Mouse (Mus musculus): ENCODE results near the gene Ikbip. TPM values are rescaled to one million over a fixed set of nuclear protein-coding genes. Genes with fewer than 3 reads are reported as not detected.

Ikbip gene
- total RNA-seq (2012; rRNA removed) (11.0 and 12.3 TPM in 2 replicates), polyA plus RNA-seq (2012; ENCODE audit: insufficient read depth in 1 of 2, insufficient read length in 2 of 2, low read depth in 1 of 2, low replicate concordance in 2 of 2, missing spikeins in 1 of 2) (1 to 10 TPM in 1 of 2 experiments, not detected in 1; 9.9 TPM)

DNA sequence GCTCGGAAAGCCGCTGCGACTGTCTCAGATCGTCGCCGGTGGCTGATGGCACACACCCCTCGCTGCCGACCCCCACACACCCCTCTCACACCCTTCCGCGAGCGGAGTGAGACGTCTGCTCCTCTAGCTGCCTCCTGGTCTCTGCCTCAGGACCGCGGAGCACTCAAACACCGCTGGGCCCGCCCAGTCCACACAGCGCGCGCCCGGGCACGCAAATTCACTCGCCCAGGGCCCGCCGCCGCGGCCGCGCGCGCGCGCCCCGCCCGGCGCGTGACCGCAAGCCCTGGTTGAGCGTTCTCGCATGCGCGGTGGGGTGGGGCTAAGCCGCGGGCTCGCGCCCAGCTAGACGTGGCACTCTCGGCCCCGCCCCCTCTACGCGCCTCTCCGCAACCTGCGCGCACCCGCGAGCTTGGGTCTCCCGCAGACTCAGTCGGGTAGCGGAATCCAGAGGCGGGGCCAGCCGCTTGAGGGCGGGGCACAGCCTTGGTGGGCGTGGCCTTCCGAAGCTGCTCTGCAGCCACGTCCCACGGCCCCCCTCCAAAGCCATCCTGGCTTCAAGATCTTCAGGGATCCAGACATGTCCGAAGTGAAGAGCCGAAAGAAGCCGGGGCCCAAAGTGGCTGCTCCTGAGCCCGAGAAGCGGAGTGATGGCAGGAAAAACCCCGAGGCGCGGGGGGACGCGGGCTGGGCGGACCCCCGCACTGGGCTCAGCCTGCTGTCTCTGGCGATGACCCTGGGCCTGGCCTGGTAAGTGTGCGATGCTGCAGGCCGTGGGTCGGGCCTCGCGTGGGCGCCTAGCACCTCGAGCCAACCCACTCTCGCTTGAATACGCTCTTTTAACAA is at the start of gene Ikbip, which contains the start of gene Apaf1:
Ikbip (plus strand) TSS at position 391 of the 843 bp plus-strand sequence.
Apaf1 (minus strand) TSS at position 221 of the 843 bp plus-strand sequence.
- peak within 1 kb of the TSS; percentile 74 for H3K27ac ChIP-seq (ENCODE audit: control insufficient read depth, low read depth, low read length)
- peak; percentile 73 for TF ChIP-seq NELFE (IDR thresholded peaks at IDR 0.05; ENCODE audit: low read depth, low read length)
- no peak for TF ChIP-seq MAZ (IDR thresholded peaks at IDR 0.05; ENCODE audit: low read depth, low read length)
- no peak for TF ChIP-seq ELF1 (IDR thresholded peaks at IDR 0.05; ENCODE audit: low read depth, low read length)
- no peak for TF ChIP-seq ZKSCAN1 (IDR thresholded peaks at IDR 0.05; ENCODE audit: low read depth, low read length)
- no peak; the same call in 1 of the 2 replicates for TF ChIP-seq TCF12 (IDR thresholded peaks at IDR 0.05; ENCODE audit: low read depth, low read length)
- no peak for TF ChIP-seq RAD21 (IDR thresholded peaks at IDR 0.05; ENCODE audit: low read depth, low read length)
- TF ChIP-seq CHD2 (IDR thresholded peaks at IDR 0.05; ENCODE audit: low read length): no peak
- TF ChIP-seq MEF2A (IDR thresholded peaks at IDR 0.05; ENCODE audit: extremely low read depth, insufficient replicate concordance, low read depth, low read length, poor library complexity, severe bottlenecking): no peak
- TF ChIP-seq GABPA (IDR thresholded peaks at IDR 0.05; ENCODE audit: low read depth, low read length): no peak
- TF ChIP-seq TBP (IDR thresholded peaks at IDR 0.05; ENCODE audit: low read depth, low read length): no peak; the same call in 1 of the 2 replicates
- TF ChIP-seq UBTF (IDR thresholded peaks at IDR 0.05; ENCODE audit: borderline replicate concordance, insufficient read depth, low read depth, low read length): no peak
- TF ChIP-seq CHD1 (IDR thresholded peaks at IDR 0.05; ENCODE audit: low read depth, low read length): no peak
- no peak for TF ChIP-seq ZNF384 (IDR thresholded peaks at IDR 0.05; ENCODE audit: low read depth, low read length)
- TF ChIP-seq RCOR1 (IDR thresholded peaks at IDR 0.05; ENCODE audit: low read depth, low read length): no peak
- TF ChIP-seq CTCF (IDR thresholded peaks at IDR 0.05 in 2 of 3, conservative IDR thresholded peaks at IDR 0.05 in 1 of 3; ENCODE audit: control insufficient read depth in 1 of 3, insufficient read depth in 1 of 3, low read depth in 2 of 3, low read length in 3 of 3, poor library complexity in 1 of 3, severe bottlenecking in 1 of 3): no peak
- no peak for TF ChIP-seq SIN3A (IDR thresholded peaks at IDR 0.05; ENCODE audit: low read length)
- no peak for TF ChIP-seq MYC (IDR thresholded peaks at IDR 0.05; ENCODE audit: low read depth, low read length)
- TF ChIP-seq POLR2AphosphoS2 (IDR thresholded peaks at IDR 0.05; ENCODE audit: low read length): peak; percentile 52; the same call in 1 of the 2 replicates
- TF ChIP-seq TAL1 (IDR thresholded peaks at IDR 0.05; ENCODE audit: low read length): no peak
- no peak for TF ChIP-seq HCFC1 (IDR thresholded peaks at IDR 0.05; ENCODE audit: low read depth, low read length)
- TF ChIP-seq ZMIZ1 (IDR thresholded peaks at IDR 0.05; ENCODE audit: low read depth, low read length): no peak; the same call in 1 of the 2 replicates
- no peak for TF ChIP-seq KAT2A (conservative IDR thresholded peaks at IDR 0.05; ENCODE audit: low read depth, low read length)
- TF ChIP-seq ZC3H11A (IDR thresholded peaks at IDR 0.05; ENCODE audit: low read depth, low read length): no peak
- no peak for TF ChIP-seq ETS1 (IDR thresholded peaks at IDR 0.05; ENCODE audit: low read depth, low read length)
- no peak for TF ChIP-seq BHLHE40 (IDR thresholded peaks at IDR 0.05; ENCODE audit: borderline replicate concordance, low read depth, low read length)
- no peak for TF ChIP-seq MAFK (IDR thresholded peaks at IDR 0.05; ENCODE audit: borderline replicate concordance, low read depth, low read length)
- no peak for TF ChIP-seq EP300 (IDR thresholded peaks at IDR 0.05; ENCODE audit: low read depth in 1 of 2, low read length in 2 of 2)
- no peak for TF ChIP-seq MAX (IDR thresholded peaks at IDR 0.05; ENCODE audit: low read length)
- no peak for TF ChIP-seq MYB (IDR thresholded peaks at IDR 0.05; ENCODE audit: low read depth, low read length)
- TF ChIP-seq MXI1 (IDR thresholded peaks at IDR 0.05; ENCODE audit: low read depth, low read length): no peak
- TF ChIP-seq USF2 (IDR thresholded peaks at IDR 0.05; ENCODE audit: borderline replicate concordance in 1 of 2, insufficient read depth in 1 of 2, low read depth in 1 of 2, low read length in 2 of 2): no peak
- TF ChIP-seq USF1 (IDR thresholded peaks at IDR 0.05; ENCODE audit: low read depth, low read length): peak; percentile 53
- TF ChIP-seq POLR2A (IDR thresholded peaks at IDR 0.05; ENCODE audit: control insufficient read depth in 1 of 2, insufficient read depth in 1 of 2, low read depth in 1 of 2, low read length in 2 of 2, poor library complexity in 1 of 2): peak; percentile 64 to 79; a peak in 3 of 4 replicates
- no peak for TF ChIP-seq E2F4 (IDR thresholded peaks at IDR 0.05; ENCODE audit: borderline replicate concordance, low read depth, low read length)
- TF ChIP-seq NRF1 (IDR thresholded peaks at IDR 0.05; ENCODE audit: insufficient read depth, low read depth, low read length, poor library complexity, severe bottlenecking): peak; percentile 78
- peaks cover 1 to 3% of the 10 kb centered on the region in 2 experiments; a peak in 2 of 4 replicates for H3K36me3 ChIP-seq (ENCODE audit: control insufficient read depth in 1 of 2, insufficient read depth in 2 of 2, low read length in 2 of 2)
- H3K9me3 ChIP-seq (replicated peaks; ENCODE audit: insufficient read depth, low read length): no peaks in the 10 kb centered on the region
- H3K4me3 ChIP-seq (ENCODE audit: control insufficient read depth in 1 of 2, insufficient read depth in 1 of 2, low read depth in 2 of 2, low read length in 2 of 2): peak within 1 kb of the TSS; percentile 77 to 99
- H3K9ac ChIP-seq (ENCODE audit: control insufficient read depth, low read depth, low read length, poor library complexity, severe bottlenecking): peak within 1 kb of the TSS; percentile 78
- H3K27me3 ChIP-seq (ENCODE audit: control insufficient read depth in 1 of 2, insufficient read depth in 2 of 2, low read length in 2 of 2): no peaks in the 10 kb centered on the region
- peak; percentile 98 for DNase-seq (ENCODE audit: low read depth, low spot score)
- peaks cover 4% of the 10 kb centered on the region for H3K79me2 ChIP-seq (ENCODE audit: control insufficient read depth, insufficient read depth, low read length, poor library complexity)
- H3K4me1 ChIP-seq (ENCODE audit: control insufficient read depth in 1 of 2, insufficient read depth in 2 of 2, low read length in 2 of 2): peaks cover 3 to 4% of the 10 kb centered on the region in 2 experiments; a peak in 1 of 4 replicates
